Mouse (Mus musculus): Measurements from ENCODE around the gene Ncam2.
"Not testable (repeated sequence)": the region's sequence is repeated elsewhere in the genome, so short reads cannot be mapped to it uniquely, and the experiment has no call there.

The Ncam2 gene

GRCm38 (mm10) chr16:81285882-81286281 lies 85.4 kb downstream of the Ncam2 start:
- no peak for DNase-seq (ENCODE audit: low spot score in 2 of 2)

- DNase-seq (ENCODE audit: low spot score in 2 of 2), result no peak
These were observed 103.3 kb downstream of the Ncam2 start for GRCm38 (mm10) chr16:81303806-81304205.

GRCm38 (mm10) chr16:81309215-81309614 lies 108.7 kb downstream of the Ncam2 start:
- no peak for DNase-seq (ENCODE audit: low spot score in 2 of 2)

GRCm38 (mm10) chr16:81319037-81319436 lies 118.5 kb downstream of the Ncam2 start:
- no peak for DNase-seq (ENCODE audit: low spot score in 2 of 2)

GRCm38 (mm10) chr16:81330539-81330938 lies 130.0 kb downstream of the Ncam2 start:
- DNase-seq (ENCODE audit: low spot score in 2 of 2), result no peak

GRCm38 (mm10) chr16:81365901-81366300 lies 165.4 kb downstream of the Ncam2 start:
- DNase-seq (ENCODE audit: low spot score in 2 of 2), result no peak

- no peak for DNase-seq (ENCODE audit: low spot score in 2 of 2)
These were observed 173.7 kb downstream of the Ncam2 start for GRCm38 (mm10) chr16:81374234-81374633.

GRCm38 (mm10) chr16:81380434-81380833 lies 179.9 kb downstream of the Ncam2 start:
- DNase-seq (ENCODE audit: low spot score in 2 of 2), result no peak

GRCm38 (mm10) chr16:81388646-81389045 lies 188.1 kb downstream of the Ncam2 start:
- no peak for DNase-seq (ENCODE audit: low spot score in 2 of 2)

GRCm38 (mm10) chr16:81434559-81434958 lies 234.1 kb downstream of the Ncam2 start:
- no peak for DNase-seq (ENCODE audit: low spot score in 2 of 2)

GRCm38 (mm10) chr16:81437091-81437867 lies 236.8 kb downstream of the Ncam2 start:
- peak; percentile 17 to 46 for DNase-seq (ENCODE audit: low spot score in 2 of 2)

GRCm38 (mm10) chr16:81437868-81438249 lies 237.4 kb downstream of the Ncam2 start:
- DNase-seq (ENCODE audit: low spot score in 2 of 2), result no peak

GRCm38 (mm10) chr16:81450851-81451250 lies 250.4 kb downstream of the Ncam2 start:
- no peak for DNase-seq (ENCODE audit: low spot score in 2 of 2)

- DNase-seq (ENCODE audit: low spot score in 2 of 2), result no peak
These were observed 252.5 kb downstream of the Ncam2 start for GRCm38 (mm10) chr16:81452988-81453387.

- DNase-seq (ENCODE audit: low spot score in 2 of 2), result no peak
These were observed 254.0 kb downstream of the Ncam2 start for GRCm38 (mm10) chr16:81454472-81454871.

- not testable (repeated sequence) for DNase-seq (ENCODE audit: low spot score in 2 of 2)
These were observed 262.2 kb downstream of the Ncam2 start for GRCm38 (mm10) chr16:81462731-81463130.

- no peak for DNase-seq (ENCODE audit: low spot score in 2 of 2)
These were observed 272.4 kb downstream of the Ncam2 start for GRCm38 (mm10) chr16:81472925-81473324.

GRCm38 (mm10) chr16:81481058-81481457 lies 280.6 kb downstream of the Ncam2 start:
- DNase-seq (ENCODE audit: low spot score in 2 of 2), result no peak

- DNase-seq (ENCODE audit: low spot score in 2 of 2), result no peak
These were observed 295.6 kb downstream of the Ncam2 start for GRCm38 (mm10) chr16:81496111-81496510.

GRCm38 (mm10) chr16:81502578-81502977 lies 302.1 kb downstream of the Ncam2 start:
- DNase-seq (ENCODE audit: low spot score in 2 of 2), result no peak

- DNase-seq (ENCODE audit: low spot score in 2 of 2), result no peak
These were observed 335.7 kb downstream of the Ncam2 start for GRCm38 (mm10) chr16:81536230-81536629.

GRCm38 (mm10) chr16:81587565-81588107 lies 387.1 kb downstream of the Ncam2 start:
- DNase-seq (ENCODE audit: low spot score in 2 of 2), result no peak

- no peak for DNase-seq (ENCODE audit: low spot score in 2 of 2)
These were observed 422.8 kb downstream of the Ncam2 start for GRCm38 (mm10) chr16:81623276-81623675.
